Mouse (Mus musculus) olfactory bulb, adult 2 months (tissue): ENCODE data around the gene Tmem201. TPM values are rescaled to one million over a fixed set of nuclear protein-coding genes. Genes with fewer than 3 reads are reported as not detected.
"Not testable (repeated sequence)": the region's sequence is repeated elsewhere in the genome, so short reads cannot be mapped to it uniquely, and the experiment has no call there.

ENCODE experiments used
- H3K27ac ChIP-seq: fragments of 200-500 bp; 2 replicates; pipeline ENCODE4 v1.5.1; 2012; ENCODE audit warnings: low read depth, low read length; ENCODE audit not compliant: insufficient read depth
- H3K4me1 ChIP-seq: fragments of 200-500 bp; 2 replicates; pipeline ENCODE4 v1.6.1; 2012; ENCODE audit warnings: low read length; ENCODE audit not compliant: control insufficient read depth, insufficient read depth
- H3K4me3 ChIP-seq: fragments of 200-500 bp; 2 replicates; pipeline ENCODE4 v1.5.1; 2012; ENCODE audit warnings: mild to moderate bottlenecking, low read depth, low read length, moderate library complexity; ENCODE audit not compliant: insufficient read depth
- CTCF ChIP-seq: fragments of 200-500 bp; IDR thresholded peaks from 2 replicates; pipeline ENCODE4 v1.5.1; 2012; ENCODE audit warnings: low read depth, mild to moderate bottlenecking, low read length, moderate library complexity; ENCODE audit not compliant: insufficient read depth
- POLR2A ChIP-seq: fragments of 200-500 bp; IDR thresholded peaks from 2 replicates; pipeline ENCODE4 v1.6.1; 2012; ENCODE audit warnings: mild to moderate bottlenecking, low read depth, low read length, moderate library complexity; ENCODE audit not compliant: insufficient read depth
- WGBS: fragments of 180-500 bp; shearing (Covaris S2); methylation state at CpG from one replicate; pipeline ENCODE4 v1.1.7; 2018; 5-methylcytosine and 5-hydroxymethylcytosine counted together
- polyA plus RNA-seq: library from polyadenylated mRNA; stranded (reverse); fragments of >200 nt; gene quantifications from 2 replicates; pipeline ENCODE4 v1.2.4, GENCODE M21; 2012; ENCODE audit warnings: low replicate concordance; ENCODE audit not compliant: missing spikeins, insufficient read depth, insufficient read length

Tmem201 gene
- polyA plus RNA-seq, 1 experiment = not detected

- WGBS = under 1% methylated on average over 51 of the region's 51 CpGs
- TF ChIP-seq CTCF (no peak), POLR2A (peak; percentile 99)
- Histone ChIP-seq H3K4me3 (peak within 1 kb of the TSS; percentile 98), H3K27ac (peak within 1 kb of the TSS; percentile 78), H3K4me1 (peaks cover 15% of the 10 kb centered on the region)
These were observed 36.2 kb upstream of the Tmem201 start, which contains the start of gene Slc25a33 for GRCm38 (mm10) chr4:149774094-149774470. TSS of gene Slc25a33 (minus strand) at chr4:149774277.

DNA sequence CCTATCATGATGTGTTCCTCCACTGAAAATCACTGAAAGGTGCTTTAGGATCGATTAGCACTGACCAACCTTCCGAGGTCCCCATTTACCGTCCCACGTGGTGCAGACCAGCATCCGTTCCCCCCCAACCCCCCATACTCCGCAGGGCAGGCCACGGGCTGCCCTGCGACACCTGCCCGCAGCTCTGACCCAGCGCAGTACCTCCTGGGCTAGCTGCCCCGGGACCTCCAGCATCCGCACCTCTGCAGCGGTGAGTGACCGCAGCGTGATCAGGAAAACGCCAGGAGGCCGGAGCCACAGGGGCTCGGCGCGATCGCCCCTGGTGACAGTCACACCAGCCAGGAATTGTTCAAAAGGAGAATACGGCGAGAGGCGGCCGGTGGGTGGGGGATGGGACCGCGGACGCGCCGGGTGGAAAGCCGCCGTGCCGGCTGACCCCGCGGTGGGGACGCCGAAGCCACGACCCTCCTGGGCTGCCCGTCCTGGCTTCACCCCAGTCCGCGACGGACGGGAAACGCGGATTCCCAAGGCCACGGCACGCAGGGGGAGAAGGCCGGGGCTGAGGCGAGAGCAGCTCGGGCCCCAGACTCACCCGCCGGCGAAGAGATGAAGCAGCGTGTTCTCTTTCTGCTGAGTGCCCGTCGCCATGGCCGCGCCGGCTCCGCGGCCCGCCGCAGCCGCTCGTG is 35.7 kb upstream of the Tmem201 start:
- WGBS = under 1% methylated on average over 64 of the region's 65 CpGs
- Histone ChIP-seq H3K4me3 (peak overlapping the region; percentile 98), H3K27ac (peak overlapping the region; percentile 78), H3K4me1 (peaks cover 15% of the 10 kb centered on the region)
- TF ChIP-seq CTCF (no peak), POLR2A (no peak)

GRCm38 (mm10) chr4:149772394-149772793 is 34.5 kb upstream of the Tmem201 start:
- 25% methylated on average over 2 of the region's 2 CpGs for WGBS
- TF ChIP-seq CTCF (no peak), POLR2A (no peak)
- peaks cover 15% of the 10 kb centered on the region for H3K4me1 ChIP-seq
- H3K4me3 ChIP-seq = no peak overlapping the region
- H3K27ac ChIP-seq = no peak overlapping the region

GRCm38 (mm10) chr4:149765201-149765600 is 27.4 kb upstream of the Tmem201 start:
- Histone ChIP-seq H3K4me1 (peaks cover under 1% of the 10 kb centered on the region; the same call in 1 of the 2 replicates), H3K27ac (no peak overlapping the region), H3K4me3 (no peak overlapping the region)
- 94% methylated on average over 5 of the region's 5 CpGs for WGBS
- TF ChIP-seq POLR2A = no peak
- no peak for TF ChIP-seq CTCF

DNA sequence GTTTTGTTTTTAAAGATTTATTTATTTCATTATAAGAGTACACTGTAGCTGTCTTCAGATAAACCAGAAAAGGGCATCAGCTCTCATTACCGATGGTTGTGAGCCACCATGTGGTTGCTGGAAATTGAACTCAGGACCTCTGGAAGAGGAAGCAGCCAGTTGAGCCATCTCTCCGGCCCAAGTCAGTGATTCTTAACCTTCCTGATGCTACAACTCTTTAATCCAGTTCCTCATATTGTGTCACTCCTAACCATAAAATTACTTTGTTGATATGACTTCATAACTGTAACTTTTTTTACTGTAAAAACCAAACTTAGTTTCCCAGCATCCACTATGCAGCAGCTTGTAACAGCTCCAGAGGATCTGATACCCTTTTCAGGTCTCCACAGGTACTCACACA is 25.5 kb upstream of the Tmem201 start:
- Histone ChIP-seq H3K4me3 (no peak overlapping the region), H3K27ac (no peak overlapping the region), H3K4me1 (peaks cover 10% of the 10 kb centered on the region)
- 76% methylated on average over 2 of the region's 2 CpGs for WGBS
- TF ChIP-seq POLR2A = no peak
- no peak for TF ChIP-seq CTCF

- 0 out of 2 replicates have a peak overlapping the region, but pooled peaks have one; percentile 40 for H3K27ac ChIP-seq
- WGBS = 51% methylated on average over 5 of the region's 5 CpGs
- H3K4me1 ChIP-seq = peaks cover 12% of the 10 kb centered on the region
- no peak overlapping the region for H3K4me3 ChIP-seq
- TF ChIP-seq POLR2A (no peak), CTCF (no peak)
These were observed 21.7 kb upstream of the Tmem201 start for GRCm38 (mm10) chr4:149759517-149759916.

GRCm38 (mm10) chr4:149758423-149758822 is 20.6 kb upstream of the Tmem201 start:
- Histone ChIP-seq H3K4me1 (peaks cover 12% of the 10 kb centered on the region), H3K27ac (peak overlapping the region; percentile 34; the same call in 1 of the 2 replicates), H3K4me3 (no peak overlapping the region)
- WGBS = 45% methylated on average over 6 of the region's 6 CpGs
- TF ChIP-seq CTCF (no peak), POLR2A (no peak)

DNA sequence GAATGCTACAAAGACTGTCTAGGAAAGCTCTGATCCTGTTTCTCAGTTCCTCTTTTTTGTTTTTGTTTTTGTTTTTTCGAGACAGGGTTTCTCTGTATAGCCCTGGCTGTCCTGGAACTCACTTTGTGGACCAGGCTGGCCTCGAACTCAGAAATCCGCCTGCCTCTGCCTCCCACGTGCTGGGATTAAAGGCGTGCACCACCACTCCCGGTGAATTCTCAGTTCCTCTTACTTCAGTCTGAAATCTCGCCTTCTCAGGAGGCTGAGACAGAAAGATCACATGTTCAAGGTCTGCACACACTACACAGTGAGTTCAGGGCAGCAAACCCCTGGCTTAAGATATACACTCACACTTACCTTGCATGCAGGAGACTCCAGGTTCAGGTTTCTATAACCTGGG is 18.7 kb upstream of the Tmem201 start:
- WGBS = 90% methylated on average over 7 of the region's 7 CpGs
- H3K4me1 ChIP-seq = peaks cover 18% of the 10 kb centered on the region
- H3K27ac ChIP-seq, H3K4me3 ChIP-seq: not testable (repeated sequence)

DNA sequence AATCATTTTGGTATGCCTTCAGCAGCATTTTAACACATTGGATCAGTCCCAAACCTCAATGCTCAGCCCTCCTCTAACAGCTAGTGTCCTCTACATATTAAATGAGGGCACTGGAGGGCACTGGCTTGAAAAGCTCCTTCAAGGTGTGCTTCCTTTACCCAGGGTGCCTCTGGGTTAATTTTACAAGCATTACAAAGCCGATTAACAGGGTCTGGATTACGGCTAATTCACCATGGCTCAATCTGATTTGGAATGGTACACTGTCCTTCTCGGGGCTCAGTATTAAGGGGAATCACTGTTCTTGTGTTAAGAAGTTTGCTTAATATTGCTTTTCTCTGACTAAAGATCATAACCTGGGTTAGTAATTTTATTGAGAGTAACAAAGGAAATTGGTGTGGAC is 15.0 kb upstream of the Tmem201 start:
- no peak overlapping the region for H3K4me3 ChIP-seq
- no peak overlapping the region for H3K27ac ChIP-seq
- no peak for TF ChIP-seq POLR2A
- no peak for TF ChIP-seq CTCF
- peaks cover 8% of the 10 kb centered on the region for H3K4me1 ChIP-seq
- 67% methylated on average over 3 of the region's 3 CpGs for WGBS

DNA sequence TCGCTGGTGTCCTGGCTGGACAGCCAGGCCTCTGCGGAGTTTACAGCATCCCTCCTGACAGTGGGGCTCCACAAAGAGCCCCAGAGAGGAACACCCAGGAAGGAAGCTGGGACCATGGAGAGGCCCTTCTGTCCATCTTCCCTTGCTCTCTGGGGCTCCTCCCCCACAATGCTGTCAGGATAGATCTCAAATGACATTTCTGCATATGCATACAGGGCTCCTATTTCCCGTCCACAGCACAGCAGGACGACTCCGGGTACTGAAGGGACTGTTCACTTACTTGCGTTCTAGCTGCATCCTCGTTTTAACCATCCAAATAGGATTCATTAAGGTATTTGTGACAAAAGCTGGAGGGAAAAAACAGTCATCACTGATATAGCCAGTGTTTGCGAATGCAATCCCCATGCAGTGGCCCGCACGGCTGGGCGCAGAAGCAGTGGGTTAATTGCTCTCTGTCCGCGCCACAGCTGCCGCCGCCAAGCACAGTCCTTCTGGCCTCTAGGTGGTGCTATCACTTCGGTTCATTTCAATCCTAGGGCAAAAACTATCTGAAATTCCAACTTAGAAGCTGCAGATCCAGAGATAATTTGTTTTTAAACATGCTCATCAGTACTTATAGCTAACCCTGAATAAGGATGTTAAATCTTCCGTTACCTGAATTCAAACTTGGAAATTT is 14.4 kb upstream of the Tmem201 start:
- H3K4me1 ChIP-seq = peaks cover 8% of the 10 kb centered on the region
- 32% methylated on average over 17 of the region's 17 CpGs for WGBS
- TF ChIP-seq CTCF (peak; percentile 74), POLR2A (no peak)

More for the DNA sequence above, 14.4 kb upstream of the Tmem201 start:
- Histone ChIP-seq H3K4me3 (no peak overlapping the region), H3K27ac (no peak overlapping the region)
